Mouse (Mus musculus): ENCODE data around the gene H2-Ke6. TPM values are rescaled to one million over a fixed set of nuclear protein-coding genes. Genes with fewer than 3 reads are reported as not detected.

Gene H2-Ke6
- polyA plus RNA-seq (2014; fragmentation: Nextera tagmentation; extraction: Ambion mirVana): 46.0 and 53.0 TPM in 2 replicates

GRCm38 (mm10) chr17:34027656-34028223 is at the start of gene H2-Ke6:
Gene H2-Ke6 (minus strand): TSS chr17:34028060.
- WGBS: under 1% methylated on average over 46 of the region's 49 CpGs
- H3K9ac ChIP-seq (ENCODE audit: low read depth, low read length): peak within 1 kb of the TSS; percentile 79
- H3K27ac ChIP-seq (ENCODE audit: low read depth, low read length): peak within 1 kb of the TSS; percentile 80
- no peaks in the 10 kb centered on the region for H3K9me3 ChIP-seq (ENCODE audit: control insufficient read depth, low read length)
- peaks cover 23% of the 10 kb centered on the region for H3K36me3 ChIP-seq (ENCODE audit: control insufficient read depth, insufficient read depth, low read length)
- H3K27me3 ChIP-seq (ENCODE audit: control insufficient read depth, insufficient read depth, low read length): no peaks in the 10 kb centered on the region
- H3K4me3 ChIP-seq (ENCODE audit: low read length): peak within 1 kb of the TSS; percentile 66
- H3K4me2 ChIP-seq (replicated peaks; ENCODE audit: low read depth, low read length): peak within 1 kb of the TSS; percentile 97
- peak; percentile 76 for ATAC-seq (ENCODE audit: low FRiP score, low TSS enrichment)
- peaks cover 38% of the 10 kb centered on the region for H3K4me1 ChIP-seq (ENCODE audit: control insufficient read depth, insufficient read depth, low read length)

GRCm38 (mm10) chr17:34077549-34077948 is 49.7 kb upstream of the H2-Ke6 start:
- H3K36me3 ChIP-seq (ENCODE audit: control insufficient read depth, insufficient read depth, low read length): no peaks in the 10 kb centered on the region
- H3K4me3 ChIP-seq (ENCODE audit: low read length): no peak overlapping the region
- H3K4me2 ChIP-seq (replicated peaks; ENCODE audit: low read depth, low read length): no peak overlapping the region
- no peak overlapping the region for H3K27ac ChIP-seq (ENCODE audit: low read depth, low read length)
- 1% methylated on average over 9 of the region's 9 CpGs for WGBS
- H3K4me1 ChIP-seq (ENCODE audit: control insufficient read depth, insufficient read depth, low read length): no peaks in the 10 kb centered on the region
- H3K9me3 ChIP-seq (ENCODE audit: control insufficient read depth, low read length): no peaks in the 10 kb centered on the region
- H3K27me3 ChIP-seq (ENCODE audit: control insufficient read depth, insufficient read depth, low read length): peaks cover 18% of the 10 kb centered on the region; the same call in 1 of the 2 replicates
- no peak for ATAC-seq (ENCODE audit: low FRiP score, low TSS enrichment)
- no peak overlapping the region for H3K9ac ChIP-seq (ENCODE audit: low read depth, low read length)

- no peaks in the 10 kb centered on the region for H3K36me3 ChIP-seq (ENCODE audit: control insufficient read depth, insufficient read depth, low read length)
- WGBS: 45% methylated on average over 7 of the region's 7 CpGs
- no peak overlapping the region for H3K9ac ChIP-seq (ENCODE audit: low read depth, low read length)
- H3K27ac ChIP-seq (ENCODE audit: low read depth, low read length): no peak overlapping the region
- H3K27me3 ChIP-seq (ENCODE audit: control insufficient read depth, insufficient read depth, low read length): peaks cover 18% of the 10 kb centered on the region; the same call in 1 of the 2 replicates
- no peak overlapping the region for H3K4me2 ChIP-seq (replicated peaks; ENCODE audit: low read depth, low read length)
- H3K4me3 ChIP-seq (ENCODE audit: low read length): no peak overlapping the region
- ATAC-seq (ENCODE audit: low FRiP score, low TSS enrichment): no peak
- H3K4me1 ChIP-seq (ENCODE audit: control insufficient read depth, insufficient read depth, low read length): no peaks in the 10 kb centered on the region
- peaks cover 3% of the 10 kb centered on the region; the same call in 1 of the 2 replicates for H3K9me3 ChIP-seq (ENCODE audit: control insufficient read depth, low read length)
Measured at GRCm38 (mm10) chr17:34075271-34075670, 47.4 kb upstream of the H2-Ke6 start.

- no peak for ATAC-seq (ENCODE audit: low FRiP score, low TSS enrichment)
- peaks cover 3% of the 10 kb centered on the region; the same call in 1 of the 2 replicates for H3K9me3 ChIP-seq (ENCODE audit: control insufficient read depth, low read length)
- 72% methylated on average over 5 of the region's 5 CpGs for WGBS
- no peak overlapping the region for H3K4me3 ChIP-seq (ENCODE audit: low read length)
- no peak overlapping the region for H3K27ac ChIP-seq (ENCODE audit: low read depth, low read length)
- H3K9ac ChIP-seq (ENCODE audit: low read depth, low read length): no peak overlapping the region
- H3K4me1 ChIP-seq (ENCODE audit: control insufficient read depth, insufficient read depth, low read length): no peaks in the 10 kb centered on the region
- no peaks in the 10 kb centered on the region for H3K36me3 ChIP-seq (ENCODE audit: control insufficient read depth, insufficient read depth, low read length)
- H3K27me3 ChIP-seq (ENCODE audit: control insufficient read depth, insufficient read depth, low read length): peaks cover 14% of the 10 kb centered on the region; the same call in 1 of the 2 replicates
- H3K4me2 ChIP-seq (replicated peaks; ENCODE audit: low read depth, low read length): no peak overlapping the region
Measured at GRCm38 (mm10) chr17:34072091-34072490, 44.2 kb upstream of the H2-Ke6 start.

GRCm38 (mm10) chr17:34068864-34069263 is 41.0 kb upstream of the H2-Ke6 start:
- 53% methylated on average over 3 of the region's 3 CpGs for WGBS

GRCm38 (mm10) chr17:34057224-34057623 is 29.4 kb upstream of the H2-Ke6 start:
- Histone ChIP-seq H3K27ac (ENCODE audit: low read depth, low read length) (no peak overlapping the region), H3K4me1 (ENCODE audit: control insufficient read depth, insufficient read depth, low read length) (peaks cover 16% of the 10 kb centered on the region; the same call in 1 of the 2 replicates), H3K9ac (ENCODE audit: low read depth, low read length) (no peak overlapping the region), H3K4me2 (replicated peaks; ENCODE audit: low read depth, low read length) (no peak overlapping the region), H3K36me3 (ENCODE audit: control insufficient read depth, insufficient read depth, low read length) (no peaks in the 10 kb centered on the region), H3K9me3 (ENCODE audit: control insufficient read depth, low read length) (no peaks in the 10 kb centered on the region), H3K27me3 (ENCODE audit: control insufficient read depth, insufficient read depth, low read length) (no peaks in the 10 kb centered on the region), H3K4me3 (ENCODE audit: low read length) (no peak overlapping the region)
- 45% methylated on average over 7 of the region's 7 CpGs for WGBS
- no peak for ATAC-seq (ENCODE audit: low FRiP score, low TSS enrichment)

More at GRCm38 (mm10) chr17:34068864-34069263, 41.0 kb upstream of the H2-Ke6 start:
- no peak overlapping the region for H3K4me2 ChIP-seq (replicated peaks; ENCODE audit: low read depth, low read length)
- ATAC-seq (ENCODE audit: low FRiP score, low TSS enrichment): no peak
- H3K27ac ChIP-seq (ENCODE audit: low read depth, low read length): no peak overlapping the region
- H3K36me3 ChIP-seq (ENCODE audit: control insufficient read depth, insufficient read depth, low read length): no peaks in the 10 kb centered on the region
- H3K4me1 ChIP-seq (ENCODE audit: control insufficient read depth, insufficient read depth, low read length): no peaks in the 10 kb centered on the region
- peaks cover 3% of the 10 kb centered on the region; the same call in 1 of the 2 replicates for H3K9me3 ChIP-seq (ENCODE audit: control insufficient read depth, low read length)
- no peak overlapping the region for H3K9ac ChIP-seq (ENCODE audit: low read depth, low read length)
- no peak overlapping the region for H3K4me3 ChIP-seq (ENCODE audit: low read length)
- H3K27me3 ChIP-seq (ENCODE audit: control insufficient read depth, insufficient read depth, low read length): no peaks in the 10 kb centered on the region

- H3K36me3 ChIP-seq (ENCODE audit: control insufficient read depth, insufficient read depth, low read length): no peaks in the 10 kb centered on the region
- no peak overlapping the region for H3K4me2 ChIP-seq (replicated peaks; ENCODE audit: low read depth, low read length)
- no peak overlapping the region for H3K4me3 ChIP-seq (ENCODE audit: low read length)
- 94% methylated on average over 5 of the region's 5 CpGs for WGBS
- 0 out of 2 replicates have a peak, but pooled peaks cover 2% of the 10 kb centered on the region for H3K27me3 ChIP-seq (ENCODE audit: control insufficient read depth, insufficient read depth, low read length)
- no peaks in the 10 kb centered on the region for H3K4me1 ChIP-seq (ENCODE audit: control insufficient read depth, insufficient read depth, low read length)
- H3K9me3 ChIP-seq (ENCODE audit: control insufficient read depth, low read length): peaks cover 7% of the 10 kb centered on the region
- ATAC-seq (ENCODE audit: low FRiP score, low TSS enrichment): no peak
- no peak overlapping the region for H3K9ac ChIP-seq (ENCODE audit: low read depth, low read length)
- H3K27ac ChIP-seq (ENCODE audit: low read depth, low read length): no peak overlapping the region
Measured at GRCm38 (mm10) chr17:34047404-34048050, 19.7 kb upstream of the H2-Ke6 start.

- Histone ChIP-seq H3K27me3 (ENCODE audit: control insufficient read depth, insufficient read depth, low read length) (0 out of 2 replicates have a peak, but pooled peaks cover 2% of the 10 kb centered on the region), H3K4me1 (ENCODE audit: control insufficient read depth, insufficient read depth, low read length) (peaks cover 13% of the 10 kb centered on the region; the same call in 1 of the 2 replicates), H3K27ac (ENCODE audit: low read depth, low read length) (no peak overlapping the region), H3K4me2 (replicated peaks; ENCODE audit: low read depth, low read length) (no peak overlapping the region), H3K36me3 (ENCODE audit: control insufficient read depth, insufficient read depth, low read length) (no peaks in the 10 kb centered on the region), H3K4me3 (ENCODE audit: low read length) (no peak overlapping the region), H3K9me3 (ENCODE audit: control insufficient read depth, low read length) (peaks cover 7% of the 10 kb centered on the region), H3K9ac (ENCODE audit: low read depth, low read length) (no peak overlapping the region)
- no peak for ATAC-seq (ENCODE audit: low FRiP score, low TSS enrichment)
- WGBS: 77% methylated on average over 14 of the region's 14 CpGs
Measured at GRCm38 (mm10) chr17:34045941-34046340, 18.1 kb upstream of the H2-Ke6 start.

Measured in kidney, embryonic 14.5 days (tissue).